Mouse (Mus musculus): ENCODE results near the gene 1700123L14Rik. TPM values are rescaled to one million over a fixed set of nuclear protein-coding genes. Genes with fewer than 3 reads are reported as not detected.
"Not testable (repeated sequence)": the region's sequence is repeated elsewhere in the genome, so short reads cannot be mapped to it uniquely, and the experiment has no call there.

1700123L14Rik gene
- not detected in 2 replicates for polyA plus RNA-seq (2016; fragmentation: Nextera tagmentation; extraction: Ambion mirVana)

DNA sequence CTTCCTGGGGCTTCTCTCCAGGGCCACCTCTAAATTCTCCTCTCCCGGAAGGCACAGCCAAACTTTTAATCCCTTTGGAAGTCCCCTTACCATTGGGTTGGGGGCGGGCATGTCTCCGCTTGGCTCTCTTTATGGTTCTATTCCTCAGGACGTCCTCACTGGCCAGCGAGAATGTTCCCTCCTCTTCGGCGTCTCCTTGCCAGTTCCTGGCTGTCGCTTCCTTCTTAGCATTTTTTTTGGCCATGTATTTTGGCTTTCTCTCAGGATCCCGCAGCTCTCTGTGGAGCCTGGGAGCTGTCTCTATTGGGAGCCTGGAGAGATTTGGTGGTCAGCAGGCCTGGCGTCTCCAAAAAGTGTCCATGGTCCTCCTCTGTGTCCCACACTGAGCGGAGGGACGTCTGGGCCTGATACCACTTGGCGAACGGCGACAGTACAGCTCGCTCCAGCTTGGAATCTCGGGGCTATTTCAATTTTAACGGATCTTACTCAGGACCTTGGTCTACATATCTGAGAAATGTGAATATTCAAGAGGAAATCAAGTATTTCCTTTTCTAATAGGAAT lies at the start of gene 1700123L14Rik:
1700123L14Rik (minus strand) TSS at position 426 of the 562 bp plus-strand sequence.
- Histone ChIP-seq H3K27me3 (no peaks in the 10 kb centered on the region), H3K4me3 (no peak within 1 kb of the TSS), H3K4me2 (replicated peaks) (no peak within 1 kb of the TSS), H3K9ac (no peak within 1 kb of the TSS), H3K27ac (no peak within 1 kb of the TSS), H3K4me1 (no peaks in the 10 kb centered on the region), H3K36me3 (no peaks in the 10 kb centered on the region), H3K9me3 (replicated peaks) (no peaks in the 10 kb centered on the region)
- ATAC-seq (ENCODE audit: low FRiP score) = no peak
- 87% methylated on average over 18 of the region's 18 CpGs for WGBS

- Histone ChIP-seq H3K4me1 (no peaks in the 10 kb centered on the region), H3K27ac (no peak overlapping the region), H3K4me2 (replicated peaks) (no peak overlapping the region), H3K4me3 (no peak overlapping the region), H3K9me3 (replicated peaks) (no peaks in the 10 kb centered on the region), H3K36me3 (no peaks in the 10 kb centered on the region), H3K9ac (no peak overlapping the region), H3K27me3 (no peaks in the 10 kb centered on the region)
- over 99% methylated on average over 2 of the region's 2 CpGs for WGBS
- no peak for ATAC-seq (ENCODE audit: low FRiP score)
Observed at GRCm38 (mm10) chr6:96205395-96205794, 39.4 kb upstream of the 1700123L14Rik start.

GRCm38 (mm10) chr6:96198991-96199390 lies 32.9 kb upstream of the 1700123L14Rik start:
- not testable (repeated sequence) for H3K4me1 ChIP-seq; H3K36me3 ChIP-seq; H3K9ac ChIP-seq; H3K27me3 ChIP-seq; ATAC-seq (ENCODE audit: low FRiP score); H3K27ac ChIP-seq; H3K9me3 ChIP-seq (replicated peaks); H3K4me3 ChIP-seq; H3K4me2 ChIP-seq (replicated peaks)
- WGBS = 98% methylated on average over 2 of the region's 2 CpGs

GRCm38 (mm10) chr6:96186517-96186916 lies 20.5 kb upstream of the 1700123L14Rik start:
- Histone ChIP-seq H3K27ac (no peak overlapping the region), H3K4me3 (no peak overlapping the region), H3K36me3 (no peaks in the 10 kb centered on the region), H3K9me3 (replicated peaks) (no peaks in the 10 kb centered on the region), H3K4me1 (no peaks in the 10 kb centered on the region), H3K4me2 (replicated peaks) (no peak overlapping the region), H3K27me3 (no peaks in the 10 kb centered on the region), H3K9ac (no peak overlapping the region)
- WGBS = 77% methylated on average over 2 of the region's 2 CpGs
- ATAC-seq (ENCODE audit: low FRiP score) = no peak

DNA sequence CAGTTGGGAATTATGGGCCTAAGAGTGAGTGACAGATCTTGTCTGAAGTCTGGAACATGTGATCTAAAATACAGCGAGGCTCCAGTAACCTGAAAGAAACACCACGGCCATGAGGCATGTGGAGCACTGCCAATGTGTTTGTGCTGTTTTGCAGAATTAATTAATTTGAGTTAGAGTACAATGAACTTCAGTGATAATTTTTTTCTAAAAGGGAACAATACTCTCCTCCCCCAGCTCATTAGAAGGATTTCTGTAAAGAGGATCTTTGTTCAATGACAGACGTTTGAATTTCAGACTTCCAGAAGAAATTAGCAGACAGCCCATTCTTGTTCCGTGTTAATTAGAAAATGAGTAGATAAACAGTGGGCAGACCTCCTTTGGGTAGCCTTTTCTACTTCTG lies 17.3 kb upstream of the 1700123L14Rik start:
- Histone ChIP-seq H3K4me2 (replicated peaks) (no peak overlapping the region), H3K9ac (no peak overlapping the region), H3K27ac (no peak overlapping the region), H3K9me3 (replicated peaks) (no peaks in the 10 kb centered on the region), H3K4me1 (no peaks in the 10 kb centered on the region), H3K4me3 (no peak overlapping the region), H3K27me3 (no peaks in the 10 kb centered on the region), H3K36me3 (no peaks in the 10 kb centered on the region)
- WGBS = 63% methylated on average over 4 of the region's 4 CpGs
- ATAC-seq (ENCODE audit: low FRiP score) = no peak

- Histone ChIP-seq H3K4me2 (replicated peaks) (no peak overlapping the region), H3K4me1 (no peaks in the 10 kb centered on the region), H3K27ac (no peak overlapping the region), H3K9me3 (replicated peaks) (no peaks in the 10 kb centered on the region), H3K27me3 (no peaks in the 10 kb centered on the region), H3K36me3 (no peaks in the 10 kb centered on the region), H3K9ac (no peak overlapping the region), H3K4me3 (no peak overlapping the region)
- no peak for ATAC-seq (ENCODE audit: low FRiP score)
Observed at GRCm38 (mm10) chr6:96178530-96178929, 12.5 kb upstream of the 1700123L14Rik start.

GRCm38 (mm10) chr6:96173681-96174080 lies 7.6 kb upstream of the 1700123L14Rik start:
- H3K9ac ChIP-seq = no peak overlapping the region
- no peaks in the 10 kb centered on the region for H3K4me1 ChIP-seq
- H3K36me3 ChIP-seq = no peaks in the 10 kb centered on the region
- no peak overlapping the region for H3K27ac ChIP-seq
- no peak overlapping the region for H3K4me2 ChIP-seq (replicated peaks)
- no peaks in the 10 kb centered on the region for H3K9me3 ChIP-seq (replicated peaks)
- no peak overlapping the region for H3K4me3 ChIP-seq
- H3K27me3 ChIP-seq = no peaks in the 10 kb centered on the region
- no peak for ATAC-seq (ENCODE audit: low FRiP score)
- 100% methylated on average over 3 of the region's 3 CpGs for WGBS

DNA sequence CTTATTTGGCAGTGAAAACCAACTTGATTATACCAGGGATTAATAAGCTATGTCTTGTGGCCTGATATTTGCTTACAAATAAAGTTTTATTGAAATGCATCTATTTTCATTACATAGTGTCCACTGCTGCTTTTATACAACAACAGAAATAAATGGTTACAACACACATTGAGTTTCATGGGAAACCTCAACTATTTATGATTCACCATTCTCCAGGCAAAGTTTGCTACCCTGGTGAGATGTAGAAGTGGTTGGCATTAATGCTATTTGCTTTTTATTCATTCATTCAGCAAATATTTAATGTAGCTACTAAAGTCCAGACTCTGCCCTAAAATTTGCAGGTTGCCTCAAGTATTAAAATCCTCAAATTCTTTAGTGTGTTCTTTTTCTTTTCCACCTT lies 988 bp upstream of the 1700123L14Rik start:
- no peak overlapping the region for H3K4me3 ChIP-seq
- no peaks in the 10 kb centered on the region for H3K36me3 ChIP-seq
- H3K9ac ChIP-seq = no peak overlapping the region
- no peaks in the 10 kb centered on the region for H3K27me3 ChIP-seq
- no peak overlapping the region for H3K27ac ChIP-seq
- ATAC-seq (ENCODE audit: low FRiP score) = no peak
- H3K4me1 ChIP-seq = no peaks in the 10 kb centered on the region
- H3K4me2 ChIP-seq (replicated peaks) = no peak overlapping the region
- no peaks in the 10 kb centered on the region for H3K9me3 ChIP-seq (replicated peaks)

DNA sequence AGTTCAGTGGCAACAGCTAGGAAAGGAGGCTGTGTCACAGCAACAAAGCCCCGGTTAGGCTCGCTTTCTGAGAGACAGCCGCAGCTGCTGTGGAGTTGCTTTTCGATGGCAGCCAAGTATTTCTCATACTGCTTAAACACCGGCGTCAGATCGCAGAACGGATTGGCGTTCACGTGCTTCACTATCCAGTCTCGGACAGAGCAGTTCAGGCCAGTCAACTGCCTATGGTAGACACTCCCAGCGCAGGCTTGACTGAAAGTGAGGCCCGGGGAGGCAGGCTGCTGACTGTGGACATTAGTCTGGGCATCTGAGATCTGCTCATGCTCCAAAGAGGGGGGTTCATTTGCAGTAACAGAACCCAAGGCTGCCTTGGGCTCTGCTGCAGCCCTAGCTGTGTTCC lies 640 bp downstream of the 1700123L14Rik start:
- no peak for ATAC-seq (ENCODE audit: low FRiP score)
- Histone ChIP-seq H3K4me2 (replicated peaks) (no peak overlapping the region), H3K27me3 (no peaks in the 10 kb centered on the region), H3K9ac (no peak overlapping the region), H3K27ac (no peak overlapping the region), H3K4me1 (no peaks in the 10 kb centered on the region), H3K36me3 (no peaks in the 10 kb centered on the region), H3K4me3 (no peak overlapping the region), H3K9me3 (replicated peaks) (no peaks in the 10 kb centered on the region)
- WGBS = 90% methylated on average over 13 of the region's 13 CpGs

- Histone ChIP-seq H3K36me3 (no peaks in the 10 kb centered on the region), H3K27me3 (no peaks in the 10 kb centered on the region), H3K4me3 (no peak overlapping the region), H3K27ac (no peak overlapping the region), H3K9ac (no peak overlapping the region), H3K4me2 (replicated peaks) (no peak overlapping the region), H3K9me3 (replicated peaks) (no peaks in the 10 kb centered on the region), H3K4me1 (no peaks in the 10 kb centered on the region)
- no peak for ATAC-seq (ENCODE audit: low FRiP score)
- WGBS = 100% methylated on average over 1 of the region's 1 CpGs
Observed at GRCm38 (mm10) chr6:96143326-96143725, 22.7 kb downstream of the 1700123L14Rik start.

DNA sequence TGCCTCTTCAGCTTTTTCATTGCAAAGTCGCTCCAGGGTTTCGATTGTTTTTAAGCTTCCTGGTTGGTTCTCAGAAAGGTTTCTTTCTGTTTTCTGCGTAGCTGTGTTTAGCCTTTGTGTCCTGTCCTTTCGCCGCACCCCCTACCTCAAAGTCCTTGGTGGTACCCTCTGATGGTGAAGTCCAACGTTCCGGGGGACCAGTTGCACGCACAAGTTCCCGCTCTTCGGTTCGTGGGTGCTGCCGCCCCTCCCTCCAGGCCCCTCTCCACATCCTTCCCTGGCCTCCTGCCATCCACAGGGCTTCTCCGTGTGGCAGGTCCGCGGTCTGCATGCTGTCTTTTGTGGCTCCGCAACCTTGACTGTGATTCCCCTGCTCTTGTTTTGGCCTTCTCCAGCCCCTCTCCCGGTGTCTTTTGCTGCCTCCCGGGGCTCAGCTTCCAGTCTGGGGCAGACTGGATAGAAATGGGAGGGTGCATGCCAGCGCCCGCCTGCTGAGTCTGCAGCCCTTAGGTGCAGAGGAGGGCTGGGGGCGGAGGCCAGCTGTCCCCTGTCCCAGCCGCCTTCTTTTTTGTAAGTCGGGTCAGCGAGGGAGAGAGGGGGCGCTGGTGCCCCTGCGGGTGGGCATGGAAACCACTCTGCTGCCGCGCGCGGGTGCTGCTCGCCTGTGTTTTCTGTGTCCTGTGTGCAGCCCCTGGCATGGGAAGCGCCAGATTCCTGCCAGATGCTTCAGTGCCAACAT lies 49.3 kb downstream of the 1700123L14Rik start:
- Histone ChIP-seq H3K4me1 (peaks cover 13% of the 10 kb centered on the region; the same call in 1 of the 2 replicates), H3K4me3 (peak overlapping the region; percentile 57), H3K9me3 (replicated peaks) (no peaks in the 10 kb centered on the region), H3K36me3 (no peaks in the 10 kb centered on the region), H3K27me3 (no peaks in the 10 kb centered on the region), H3K9ac (peak overlapping the region; percentile 73), H3K27ac (no peak overlapping the region), H3K4me2 (replicated peaks) (peak overlapping the region; percentile 98)
- WGBS = under 1% methylated on average over 32 of the region's 32 CpGs
- peak; percentile 71 for ATAC-seq (ENCODE audit: low FRiP score)

GRCm38 (mm10) chr6:96116148-96116533 lies 49.9 kb downstream of the 1700123L14Rik start:
- peak overlapping the region; percentile 73 for H3K9ac ChIP-seq
- peak overlapping the region; percentile 57 for H3K4me3 ChIP-seq
- H3K36me3 ChIP-seq = no peaks in the 10 kb centered on the region
- ATAC-seq (ENCODE audit: low FRiP score) = no peak
- WGBS = 11% methylated on average over 6 of the region's 6 CpGs
- peaks cover 13% of the 10 kb centered on the region; the same call in 1 of the 2 replicates for H3K4me1 ChIP-seq
- no peak overlapping the region for H3K27ac ChIP-seq
- H3K27me3 ChIP-seq = no peaks in the 10 kb centered on the region
- H3K9me3 ChIP-seq (replicated peaks) = no peaks in the 10 kb centered on the region
- peak overlapping the region; percentile 98 for H3K4me2 ChIP-seq (replicated peaks)
